Mouse (Mus musculus): ENCODE data around the gene Rsph3b. TPM values are rescaled to one million over a fixed set of nuclear protein-coding genes. Genes with fewer than 3 reads are reported as not detected.
A peak's percentile ranks its signal among the peaks of the same experiment; 100 is the strongest.

Rsph3b gene
- polyA plus RNA-seq, 1 experiment, result 17.7 TPM

GRCm38 (mm10) chr17:6884531-6884930 is 64.0 kb downstream of the Rsph3b start:
- Histone ChIP-seq H3K4me1 (ENCODE audit: control insufficient read depth, insufficient read depth, low read length) (no peaks in the 10 kb centered on the region), H3K36me3 (ENCODE audit: control insufficient read depth, insufficient read depth, low read length, poor library complexity, severe bottlenecking) (no peaks in the 10 kb centered on the region), H3K9ac (ENCODE audit: low read depth, poor library complexity, severe bottlenecking) (no peak overlapping the region), H3K27ac (ENCODE audit: insufficient read depth, low read length) (no peak overlapping the region), H3K4me3 (ENCODE audit: low read depth, low read length) (no peak overlapping the region), H3K9me3 (replicated peaks; ENCODE audit: control insufficient read depth, insufficient read depth, low read length, poor library complexity, severe bottlenecking) (peaks cover 3% of the 10 kb centered on the region; the same call in 1 of the 2 replicates), H3K27me3 (ENCODE audit: control insufficient read depth, insufficient read depth, low read length, poor library complexity, severe bottlenecking) (no peaks in the 10 kb centered on the region)
- TF ChIP-seq POLR2A (IDR thresholded peaks at IDR 0.05; ENCODE audit: insufficient read depth, low read length) (no peak), EP300 (IDR thresholded peaks at IDR 0.05; ENCODE audit: insufficient read depth, low read depth, low read length) (no peak), CTCF (IDR thresholded peaks at IDR 0.05; ENCODE audit: low read depth, low read length) (no peak)

- H3K27ac ChIP-seq (ENCODE audit: insufficient read depth, low read length), result no peak overlapping the region
- peaks cover 3% of the 10 kb centered on the region; the same call in 1 of the 2 replicates for H3K9me3 ChIP-seq (replicated peaks; ENCODE audit: control insufficient read depth, insufficient read depth, low read length, poor library complexity, severe bottlenecking)
- H3K9ac ChIP-seq (ENCODE audit: low read depth, poor library complexity, severe bottlenecking), result no peak overlapping the region
- H3K4me1 ChIP-seq (ENCODE audit: control insufficient read depth, insufficient read depth, low read length), result no peaks in the 10 kb centered on the region
- TF ChIP-seq POLR2A (IDR thresholded peaks at IDR 0.05; ENCODE audit: insufficient read depth, low read length), result no peak
- TF ChIP-seq CTCF (IDR thresholded peaks at IDR 0.05; ENCODE audit: low read depth, low read length), result no peak
- TF ChIP-seq EP300 (IDR thresholded peaks at IDR 0.05; ENCODE audit: insufficient read depth, low read depth, low read length), result no peak
- no peaks in the 10 kb centered on the region for H3K36me3 ChIP-seq (ENCODE audit: control insufficient read depth, insufficient read depth, low read length, poor library complexity, severe bottlenecking)
- no peaks in the 10 kb centered on the region for H3K27me3 ChIP-seq (ENCODE audit: control insufficient read depth, insufficient read depth, low read length, poor library complexity, severe bottlenecking)
- no peak overlapping the region for H3K4me3 ChIP-seq (ENCODE audit: low read depth, low read length)
Measured at GRCm38 (mm10) chr17:6881306-6881705, 67.2 kb downstream of the Rsph3b start.

- no peaks in the 10 kb centered on the region for H3K27me3 ChIP-seq (ENCODE audit: control insufficient read depth, insufficient read depth, low read length, poor library complexity, severe bottlenecking)
- H3K9ac ChIP-seq (ENCODE audit: low read depth, poor library complexity, severe bottlenecking), result no peak overlapping the region
- H3K27ac ChIP-seq (ENCODE audit: insufficient read depth, low read length), result no peak overlapping the region
- TF ChIP-seq POLR2A (IDR thresholded peaks at IDR 0.05; ENCODE audit: insufficient read depth, low read length), result no peak
- no peak for TF ChIP-seq CTCF (IDR thresholded peaks at IDR 0.05; ENCODE audit: low read depth, low read length)
- TF ChIP-seq EP300 (IDR thresholded peaks at IDR 0.05; ENCODE audit: insufficient read depth, low read depth, low read length), result no peak
- no peaks in the 10 kb centered on the region for H3K36me3 ChIP-seq (ENCODE audit: control insufficient read depth, insufficient read depth, low read length, poor library complexity, severe bottlenecking)
- H3K9me3 ChIP-seq (replicated peaks; ENCODE audit: control insufficient read depth, insufficient read depth, low read length, poor library complexity, severe bottlenecking), result peaks cover 4% of the 10 kb centered on the region; the same call in 1 of the 2 replicates
- no peak overlapping the region for H3K4me3 ChIP-seq (ENCODE audit: low read depth, low read length)
- H3K4me1 ChIP-seq (ENCODE audit: control insufficient read depth, insufficient read depth, low read length), result peaks cover 3% of the 10 kb centered on the region
Measured at GRCm38 (mm10) chr17:6871421-6871820, 77.1 kb downstream of the Rsph3b start.

DNA sequence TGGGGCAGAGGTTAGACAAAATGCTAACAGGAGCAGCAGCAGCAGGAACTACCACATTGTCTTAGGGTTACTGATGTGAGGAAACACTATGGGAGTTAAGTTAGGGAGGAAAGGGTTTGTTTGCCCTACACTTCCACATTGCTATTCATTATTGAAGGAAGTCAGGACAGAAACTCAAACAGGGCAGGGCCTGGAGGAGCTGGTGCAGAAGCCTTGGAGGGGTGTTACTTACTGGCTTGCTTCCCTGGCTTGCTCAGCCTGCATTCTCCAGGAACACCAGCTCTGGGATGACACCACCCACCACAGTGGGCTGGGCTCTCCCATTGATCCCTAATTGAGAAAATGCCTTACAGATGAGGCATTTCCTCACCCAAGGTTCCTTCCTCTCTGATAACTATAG is 79.7 kb downstream of the Rsph3b start:
- Histone ChIP-seq H3K27me3 (ENCODE audit: control insufficient read depth, insufficient read depth, low read length, poor library complexity, severe bottlenecking) (no peaks in the 10 kb centered on the region), H3K4me1 (ENCODE audit: control insufficient read depth, insufficient read depth, low read length) (peaks cover 3% of the 10 kb centered on the region), H3K36me3 (ENCODE audit: control insufficient read depth, insufficient read depth, low read length, poor library complexity, severe bottlenecking) (no peaks in the 10 kb centered on the region), H3K4me3 (ENCODE audit: low read depth, low read length) (no peak overlapping the region), H3K9ac (ENCODE audit: low read depth, poor library complexity, severe bottlenecking) (no peak overlapping the region), H3K9me3 (replicated peaks; ENCODE audit: control insufficient read depth, insufficient read depth, low read length, poor library complexity, severe bottlenecking) (no peaks in the 10 kb centered on the region; the same call in 1 of the 2 replicates), H3K27ac (ENCODE audit: insufficient read depth, low read length) (no peak overlapping the region)
- TF ChIP-seq POLR2A (IDR thresholded peaks at IDR 0.05; ENCODE audit: insufficient read depth, low read length), result no peak
- TF ChIP-seq CTCF (IDR thresholded peaks at IDR 0.05; ENCODE audit: low read depth, low read length), result no peak
- no peak for TF ChIP-seq EP300 (IDR thresholded peaks at IDR 0.05; ENCODE audit: insufficient read depth, low read depth, low read length)

GRCm38 (mm10) chr17:6867740-6868139 is 80.7 kb downstream of the Rsph3b start:
- no peak overlapping the region for H3K4me3 ChIP-seq (ENCODE audit: low read depth, low read length)
- H3K9me3 ChIP-seq (replicated peaks; ENCODE audit: control insufficient read depth, insufficient read depth, low read length, poor library complexity, severe bottlenecking), result no peaks in the 10 kb centered on the region; the same call in 1 of the 2 replicates
- no peak overlapping the region for H3K9ac ChIP-seq (ENCODE audit: low read depth, poor library complexity, severe bottlenecking)
- H3K4me1 ChIP-seq (ENCODE audit: control insufficient read depth, insufficient read depth, low read length), result peaks cover 3% of the 10 kb centered on the region
- H3K27ac ChIP-seq (ENCODE audit: insufficient read depth, low read length), result no peak overlapping the region
- H3K27me3 ChIP-seq (ENCODE audit: control insufficient read depth, insufficient read depth, low read length, poor library complexity, severe bottlenecking), result no peaks in the 10 kb centered on the region
- H3K36me3 ChIP-seq (ENCODE audit: control insufficient read depth, insufficient read depth, low read length, poor library complexity, severe bottlenecking), result no peaks in the 10 kb centered on the region
- no peak for TF ChIP-seq CTCF (IDR thresholded peaks at IDR 0.05; ENCODE audit: low read depth, low read length)
- TF ChIP-seq EP300 (IDR thresholded peaks at IDR 0.05; ENCODE audit: insufficient read depth, low read depth, low read length), result 0 out of 2 replicates have a peak, but pooled peaks have one; percentile 53
- TF ChIP-seq POLR2A (IDR thresholded peaks at IDR 0.05; ENCODE audit: insufficient read depth, low read length), result no peak

GRCm38 (mm10) chr17:6866576-6866975 is 81.9 kb downstream of the Rsph3b start:
- Histone ChIP-seq H3K27ac (ENCODE audit: insufficient read depth, low read length) (no peak overlapping the region), H3K9me3 (replicated peaks; ENCODE audit: control insufficient read depth, insufficient read depth, low read length, poor library complexity, severe bottlenecking) (no peaks in the 10 kb centered on the region), H3K9ac (ENCODE audit: low read depth, poor library complexity, severe bottlenecking) (no peak overlapping the region), H3K27me3 (ENCODE audit: control insufficient read depth, insufficient read depth, low read length, poor library complexity, severe bottlenecking) (no peaks in the 10 kb centered on the region), H3K4me1 (ENCODE audit: control insufficient read depth, insufficient read depth, low read length) (peaks cover 3% of the 10 kb centered on the region), H3K36me3 (ENCODE audit: control insufficient read depth, insufficient read depth, low read length, poor library complexity, severe bottlenecking) (no peaks in the 10 kb centered on the region), H3K4me3 (ENCODE audit: low read depth, low read length) (no peak overlapping the region)
- no peak for TF ChIP-seq POLR2A (IDR thresholded peaks at IDR 0.05; ENCODE audit: insufficient read depth, low read length)
- TF ChIP-seq CTCF (IDR thresholded peaks at IDR 0.05; ENCODE audit: low read depth, low read length), result no peak
- no peak for TF ChIP-seq EP300 (IDR thresholded peaks at IDR 0.05; ENCODE audit: insufficient read depth, low read depth, low read length)
